ENCODE assay signal across 20 mouse cellular contexts in the genomic region with DNA sequence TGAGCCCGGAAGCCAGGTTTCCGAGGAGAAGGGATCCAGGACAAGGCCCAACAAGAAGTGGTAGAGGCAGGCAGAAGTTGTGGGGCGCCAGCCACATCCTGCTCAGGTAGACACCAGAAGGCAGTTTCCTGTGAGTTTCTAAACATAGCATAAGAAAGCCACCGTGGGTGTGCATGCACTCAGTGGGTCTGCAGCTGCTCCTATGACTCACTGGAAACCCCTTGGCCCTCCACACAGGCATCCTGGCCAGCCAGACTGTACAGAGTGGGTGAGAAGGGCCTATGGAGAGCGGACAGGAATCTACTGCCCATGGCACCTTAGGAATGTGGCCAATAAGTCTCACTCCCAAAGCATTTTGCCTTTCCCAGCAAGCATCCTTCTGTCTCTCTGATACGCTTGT. TPM values are rescaled to one million over a fixed set of nuclear protein-coding genes. Genes with fewer than 3 reads are reported as not detected.
A peak's percentile ranks its signal among the peaks of the same experiment; 100 is the strongest.
DNase-seq lines count a peak whose midpoint lies in the region; ATAC-seq and TF ChIP-seq lines count a peak whose summit lies in the region.
"Had no signal": no experiment of that assay in that cellular context is flagged by ENCODE, and none has a peak within 500 bp of the region (broad histone marks: within the 10 kb centered on the region; RNA-seq: fewer than 3 reads in every experiment).

No protein-coding gene starts in this region.

- peaks cover 55% of the 10 kb centered on the region for H3K4me1 ChIP-seq in liver, embryonic 15.5 days (replicated peaks)
- H3K4me1 ChIP-seq in liver, embryonic 12.5 days = peaks cover 56% of the 10 kb centered on the region
- H3K4me1 ChIP-seq in heart, embryonic 10.5 days = peaks cover 36% of the 10 kb centered on the region

- no peak overlapping the region for H3ac ChIP-seq in myocyte (ENCODE audit: control insufficient read depth, insufficient read length)

- H3K4me3 ChIP-seq in liver, embryonic 15.5 days (replicated peaks) = no peak overlapping the region
- no peak overlapping the region for H3K4me3 ChIP-seq in liver, embryonic 12.5 days
- no peak overlapping the region for H3K4me3 ChIP-seq in myocyte
- H3K4me3 ChIP-seq in heart, embryonic 10.5 days = no peak overlapping the region
- H3K4me3 ChIP-seq: embryonic facial prominence, embryonic 13.5 days; heart, embryonic 15.5 days; hindbrain, embryonic 13.5 days; midbrain, embryonic 13.5 days; neural tube, embryonic 15.5 days had no signal

- ATAC-seq in liver, embryonic 15.5 days (ENCODE audit: insufficient read depth) = no peak
- no peak for ATAC-seq in liver, embryonic 12.5 days
- ATAC-seq: forebrain, postnatal 0 days; midbrain, embryonic 13.5 days had no signal

- no peaks in the 10 kb centered on the region for H3K79me2 ChIP-seq in myocyte (ENCODE audit: control insufficient read depth, insufficient read depth)

- WGBS in liver, embryonic 15.5 days (ENCODE audit: insufficient replicate concordance) = 68% methylated on average over 6 of the region's 6 CpGs
- 67% methylated on average over 6 of the region's 6 CpGs for WGBS in liver, embryonic 12.5 days (ENCODE audit: insufficient replicate concordance)
- 74% methylated on average over 6 of the region's 6 CpGs for WGBS in heart, embryonic 10.5 days

- TF ChIP-seq POLR2A in myocyte (IDR thresholded peaks at IDR 0.05; ENCODE audit: insufficient read length, low read depth) = no peak

- no peak overlapping the region for H3K4me2 ChIP-seq in liver, embryonic 15.5 days
- no peak overlapping the region for H3K4me2 ChIP-seq in liver, embryonic 12.5 days
- no peak overlapping the region for H3K4me2 ChIP-seq in myocyte (ENCODE audit: low read depth)
- H3K4me2 ChIP-seq: embryonic facial prominence, embryonic 13.5 days; heart, embryonic 15.5 days; hindbrain, embryonic 13.5 days; midbrain, embryonic 13.5 days; neural tube, embryonic 15.5 days had no signal

- H3K9ac ChIP-seq in liver, embryonic 15.5 days = no peak overlapping the region
- no peak overlapping the region for H3K9ac ChIP-seq in liver, embryonic 12.5 days
- H3K9ac ChIP-seq: embryonic facial prominence, embryonic 13.5 days; forebrain, postnatal 0 days; heart, embryonic 15.5 days; hindbrain, embryonic 13.5 days; midbrain, embryonic 13.5 days; neural tube, embryonic 15.5 days had no signal

- H3K36me3 ChIP-seq in liver, embryonic 15.5 days (replicated peaks) = peaks cover 87% of the 10 kb centered on the region
- H3K36me3 ChIP-seq in liver, embryonic 12.5 days = peaks cover 53% of the 10 kb centered on the region
- no peaks in the 10 kb centered on the region for H3K36me3 ChIP-seq in myocyte (ENCODE audit: control insufficient read depth, insufficient read depth)
- H3K36me3 ChIP-seq in heart, embryonic 10.5 days = no peaks in the 10 kb centered on the region
- H3K36me3 ChIP-seq: embryonic facial prominence, embryonic 13.5 days; heart, embryonic 15.5 days; hindbrain, embryonic 13.5 days; midbrain, embryonic 13.5 days; neural tube, embryonic 15.5 days had no signal

- peak; percentile 82 for DNase-seq in Muller cell, postnatal 12 days (ENCODE audit: inconsistent ontology term)
- DNase-seq in thymus, postnatal 36 days = peak; percentile 59 to 76
- DNase-seq in embryo, embryonic 10 days (ENCODE audit: low spot score) = no peak
- DNase-seq in right cerebral cortex, postnatal 25 days = no peak
- no peak for DNase-seq in heart, embryonic 10.5 days (ENCODE audit: low spot score)
- DNase-seq: cerebellum, postnatal 25 days; forebrain, postnatal 0 days; gastrocnemius, postnatal 25 days; kidney, postnatal 10 days; liver; lung, postnatal 14 days; right cerebral cortex, adult 18-20 months had no signal

- H3K27ac ChIP-seq in liver, embryonic 15.5 days (replicated peaks) = peak overlapping the region; percentile 14; the same call in 1 of the 2 replicates
- no peak overlapping the region for H3K27ac ChIP-seq in liver, embryonic 12.5 days
- H3K27ac ChIP-seq in heart, embryonic 10.5 days = no peak overlapping the region
- H3K27ac ChIP-seq: embryonic facial prominence, embryonic 13.5 days; heart, embryonic 15.5 days; hindbrain, embryonic 13.5 days; midbrain, embryonic 13.5 days; neural tube, embryonic 15.5 days had no signal

- no peaks in the 10 kb centered on the region for H3K9me3 ChIP-seq in liver, embryonic 15.5 days (replicated peaks)
- H3K9me3 ChIP-seq in liver, embryonic 12.5 days (replicated peaks) = no peaks in the 10 kb centered on the region
- no peaks in the 10 kb centered on the region for H3K9me3 ChIP-seq in heart, embryonic 10.5 days
- H3K9me3 ChIP-seq: embryonic facial prominence, embryonic 13.5 days; heart, embryonic 15.5 days; hindbrain, embryonic 13.5 days; midbrain, embryonic 13.5 days; neural tube, embryonic 15.5 days had no signal

- H3K27me3 ChIP-seq in liver, embryonic 15.5 days = no peaks in the 10 kb centered on the region; the same call in 1 of the 2 replicates
- peaks cover 17% of the 10 kb centered on the region; the same call in 1 of the 2 replicates for H3K27me3 ChIP-seq in liver, embryonic 12.5 days (replicated peaks)
- no peaks in the 10 kb centered on the region for H3K27me3 ChIP-seq in myocyte (ENCODE audit: control insufficient read depth, insufficient read depth, insufficient read length)
- no peaks in the 10 kb centered on the region; the same call in 1 of the 2 replicates for H3K27me3 ChIP-seq in heart, embryonic 10.5 days (ENCODE audit: insufficient read depth, poor library complexity, severe bottlenecking)
- H3K27me3 ChIP-seq: embryonic facial prominence, embryonic 13.5 days; heart, embryonic 15.5 days; hindbrain, embryonic 13.5 days; midbrain, embryonic 13.5 days; neural tube, embryonic 15.5 days had no signal

TF ChIP-seq in myocyte, 11 proteins besides CTCF, POLR2A, EP300 and RAD21:
- TF ChIP-seq MYOD1 (IDR thresholded peaks at IDR 0.05; ENCODE audit: control insufficient read depth in 1 of 3, insufficient read length in 2 of 3, low read depth in 2 of 3) (peak in 2 of 3 experiments; percentile 14 to 78), MYOG (IDR thresholded peaks at IDR 0.05; ENCODE audit: control insufficient read depth in 1 of 3, insufficient read depth in 1 of 3, insufficient read length in 2 of 3, low read depth in 2 of 3) (peak in 2 of 3 experiments; percentile 28 to 75), E2F4 (IDR thresholded peaks at IDR 0.05; ENCODE audit: insufficient read depth) (no peak), CEBPB (IDR thresholded peaks at IDR 0.05; ENCODE audit: insufficient read depth, poor library complexity, severe bottlenecking) (no peak), POLR2AphosphoS2 (IDR thresholded peaks at IDR 0.05; ENCODE audit: insufficient read length, low read depth) (no peak)

RNA-seq across cellular contexts. Expression of gene Mgll, which starts 45.5 kb away (rescaled TPM):
- polyA plus RNA-seq in liver, embryonic 15.5 days (2015; fragmentation: Nextera tagmentation; extraction: Ambion mirVana) = 69.7 and 71.6 TPM in 2 replicates
- 46.4 and 47.7 TPM in 2 replicates for polyA plus RNA-seq in liver, embryonic 12.5 days (2016; fragmentation: Nextera tagmentation; extraction: Ambion mirVana)
- polyA plus RNA-seq in myocyte (2012; fragmentation: generic; extraction: Trizol) = 4.7 TPM
- 5.4 and 6.4 TPM in 2 replicates for polyA plus RNA-seq in heart, embryonic 10.5 days (2016; fragmentation: Nextera tagmentation; extraction: Ambion mirVana)

Comparison
In these comparisons a context has a peak if more than half of its experiments do, and no peak if none do; other contexts are left out.
1. DNase-seq: peak in Muller cell, postnatal 12 days (single experiment) and thymus, postnatal 36 days (2 of 2); none in embryo, embryonic 10 days (single experiment), right cerebral cortex, postnatal 25 days (single experiment) and heart, embryonic 10.5 days (single experiment).